Mouse (Mus musculus) frontal cortex, adult 2 months (tissue): ENCODE results near the gene Klhl26. TPM values are rescaled to one million over a fixed set of nuclear protein-coding genes. Genes with fewer than 3 reads are reported as not detected.

Source experiments
- DNase-seq, 2 experiments: peaks; one replicate each; pipeline ENCODE4 v3.0.0; 2022; ENCODE audit warnings: low spot score in 1 of 2; ENCODE audit errors: extremely low spot score in 1 of 2
- polyA plus RNA-seq: library from polyadenylated mRNA; depleted of rRNA; stranded (reverse); fragments of >200 nt; gene quantifications from 2 replicates; pipeline ENCODE4 v1.2.3, GENCODE M21; 2012

Gene Klhl26
- polyA plus RNA-seq, 1 experiment, result 59.6 TPM

DNA sequence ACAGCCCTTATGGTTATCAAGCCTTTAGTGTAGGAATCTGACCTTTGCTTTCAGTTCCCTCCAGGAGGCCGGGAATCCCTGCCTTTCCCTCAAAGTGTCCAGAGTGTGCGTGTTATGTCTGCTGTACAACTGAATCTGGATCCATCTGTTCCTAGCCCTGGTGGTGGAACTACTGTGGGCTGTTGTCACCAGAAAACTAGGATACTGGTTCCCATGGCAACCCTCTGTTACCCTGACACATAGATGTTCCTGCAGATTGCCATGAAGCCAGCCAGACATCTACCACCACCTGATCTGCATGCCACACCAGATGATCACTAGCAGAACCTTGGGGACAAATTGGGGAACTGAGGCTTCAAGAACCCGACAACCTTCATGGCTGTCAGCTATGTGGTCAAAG lies 5.1 kb upstream of the Klhl26 start:
- DNase-seq, result peak; percentile 78 to 83

DNA sequence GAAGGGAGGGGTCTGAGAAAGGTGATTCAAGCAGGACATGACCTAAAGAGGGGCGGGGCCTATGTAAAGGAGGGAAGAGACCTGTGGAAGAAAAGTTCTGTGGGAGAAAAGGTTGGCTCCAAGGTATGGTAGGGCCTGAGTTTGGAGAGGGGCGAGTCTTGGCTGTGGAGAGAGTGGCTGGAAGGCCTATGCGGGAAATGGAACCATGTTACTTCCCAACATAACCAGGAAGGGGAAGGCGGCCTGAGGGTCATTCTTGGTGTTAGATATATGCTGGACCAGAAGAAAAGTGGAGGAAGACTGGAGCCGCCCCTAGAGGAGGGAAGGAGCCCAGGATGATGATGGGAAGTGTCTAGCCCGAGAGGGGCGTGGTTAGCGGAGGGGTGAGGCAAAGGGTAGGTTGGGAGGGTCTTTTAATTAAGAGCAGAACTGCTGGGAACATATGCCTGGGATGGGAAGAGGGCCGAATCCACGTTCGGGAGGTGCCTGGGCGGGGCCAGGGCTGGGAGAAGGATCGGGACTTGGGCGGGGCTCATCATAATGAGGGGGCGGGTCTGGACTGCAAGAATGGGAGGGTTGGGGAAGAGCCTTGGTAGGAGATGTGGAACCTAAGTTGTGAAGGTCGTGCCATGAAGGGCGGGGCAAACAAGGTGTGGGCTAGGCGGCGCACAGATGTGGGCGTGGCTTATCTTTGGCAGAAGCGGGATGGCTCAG lies 658 bp upstream of the Klhl26 start:
- no peak for DNase-seq

DNA sequence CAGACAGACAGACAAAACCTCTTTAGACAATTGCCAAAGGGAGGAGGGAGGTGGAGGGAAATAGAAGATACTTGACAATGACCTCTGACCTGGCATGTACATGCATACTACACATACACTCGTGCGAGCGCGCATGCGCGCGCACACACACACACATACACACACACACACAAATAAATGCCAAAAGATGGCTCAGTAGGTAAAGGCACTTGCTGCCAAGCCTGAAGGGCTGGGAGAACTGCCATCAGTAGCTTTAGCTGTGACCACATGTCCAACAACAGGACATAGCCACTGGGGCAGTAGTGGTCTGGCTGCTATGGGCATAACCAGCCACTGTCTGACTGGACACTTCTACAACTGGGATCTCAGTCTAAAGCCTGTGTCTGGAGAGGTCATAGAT lies 4.9 kb downstream of the Klhl26 start:
- DNase-seq, result no peak

DNA sequence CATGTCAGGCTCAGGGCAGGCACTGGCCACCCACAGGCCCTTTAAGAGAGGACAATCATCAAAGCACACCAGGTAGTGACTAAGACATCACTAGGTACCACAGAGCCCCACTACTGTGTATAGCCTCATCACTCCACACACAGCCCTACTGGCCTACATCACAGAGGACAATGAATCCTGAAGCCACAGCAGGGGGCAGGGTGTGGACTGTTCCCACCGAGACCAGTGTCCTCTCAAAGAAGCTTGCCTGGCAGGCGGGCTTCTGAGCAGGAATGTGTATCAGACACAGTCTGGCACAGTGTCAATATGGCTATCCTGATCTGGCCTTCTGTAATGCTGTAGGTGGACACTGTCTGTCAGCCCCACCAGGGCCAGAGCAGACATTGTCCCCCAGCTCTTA lies 6.8 kb downstream of the Klhl26 start:
- DNase-seq, result no peak

DNA sequence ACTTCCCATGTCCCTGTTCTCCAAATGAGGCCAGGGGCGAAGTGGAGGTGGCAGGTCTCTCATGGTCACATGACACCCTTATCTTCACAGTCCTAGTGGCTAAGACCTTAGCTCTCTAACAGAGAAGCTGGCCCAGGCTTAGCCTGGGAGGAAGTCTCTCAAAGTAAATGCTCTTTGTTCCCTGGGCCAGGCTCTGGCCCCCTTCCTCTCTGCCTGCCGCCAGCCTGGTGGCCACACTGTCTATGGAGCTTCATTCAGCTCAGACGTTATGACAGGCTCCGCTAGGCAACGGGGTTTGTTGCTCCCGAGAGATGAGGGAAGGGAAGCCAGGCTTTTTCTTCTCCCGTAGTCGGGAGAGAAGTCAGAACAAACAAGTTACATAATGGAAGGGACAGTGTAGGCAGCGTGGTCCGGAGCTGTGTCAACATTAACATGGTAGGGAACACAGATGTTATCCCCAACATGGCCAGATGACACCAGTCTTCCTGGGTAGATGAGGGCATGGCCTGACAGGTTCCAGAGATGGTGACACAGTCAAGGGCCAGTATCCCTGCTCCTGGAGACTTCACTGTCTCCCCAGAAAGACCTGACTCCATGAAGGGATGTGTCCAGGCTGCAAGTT lies 7.4 kb downstream of the Klhl26 start:
- no peak for DNase-seq

DNA sequence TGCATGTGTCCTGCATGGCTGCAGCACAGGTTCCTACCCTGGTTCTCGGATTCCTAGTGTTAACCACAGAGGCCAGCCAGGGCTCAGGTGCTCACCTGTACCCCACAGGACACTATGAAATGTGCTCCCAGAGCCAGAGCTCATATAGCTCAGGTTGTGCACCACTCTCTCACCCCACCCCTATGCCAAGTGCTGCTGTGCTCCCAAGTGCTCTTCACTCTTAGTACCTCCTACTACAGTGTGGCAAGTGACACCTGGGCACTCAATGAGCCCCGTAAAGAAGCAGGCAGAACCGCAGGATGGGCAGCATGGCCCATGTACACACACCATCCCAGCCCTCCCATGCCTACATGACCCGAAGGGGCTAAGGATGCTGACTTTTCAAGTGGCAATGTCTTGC lies 8.0 kb downstream of the Klhl26 start:
- DNase-seq, result no peak

DNA sequence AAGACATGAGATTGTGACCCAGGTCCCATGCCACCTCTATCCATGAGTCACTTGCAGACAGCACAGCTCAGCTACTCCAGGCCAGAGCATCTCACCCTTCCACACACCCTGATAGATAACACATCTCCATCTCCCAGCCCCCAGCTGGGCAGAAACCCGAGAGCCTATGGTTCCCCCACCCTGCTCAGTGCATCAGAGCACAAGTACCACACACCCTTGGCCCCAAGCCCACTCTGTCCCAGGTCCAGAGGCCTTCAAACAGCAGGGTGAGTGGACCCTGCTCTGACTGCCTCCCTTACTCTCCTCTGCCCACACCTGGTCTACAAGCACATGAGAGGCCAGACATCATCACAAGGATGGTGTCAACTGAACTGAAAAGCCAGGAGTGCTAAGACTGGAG lies 8.9 kb downstream of the Klhl26 start:
- DNase-seq, result no peak

DNA sequence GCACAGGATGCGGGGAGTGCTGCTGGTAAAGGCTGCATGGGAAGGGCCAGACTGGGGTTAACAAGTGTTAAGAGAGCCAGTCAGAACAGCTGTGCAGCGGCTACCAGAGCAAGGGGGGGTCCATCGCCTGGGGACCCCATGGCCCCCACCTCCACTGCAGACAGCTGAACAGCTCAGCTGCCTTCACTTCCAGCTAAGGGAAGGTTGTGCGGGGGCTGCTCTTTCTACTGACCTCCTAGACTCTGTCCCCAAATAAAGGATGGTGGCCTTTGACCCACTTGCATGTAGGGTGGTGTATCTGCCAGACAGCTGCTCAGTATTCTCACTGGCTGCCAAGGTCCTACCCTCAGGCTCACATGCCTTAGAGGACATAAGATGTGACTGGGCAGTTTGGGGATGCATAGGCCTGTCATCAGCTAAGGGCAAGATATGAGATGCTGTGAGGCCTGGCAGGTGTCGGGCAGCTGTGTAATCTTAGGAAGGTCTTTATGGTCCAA lies 9.5 kb downstream of the Klhl26 start:
- no peak for DNase-seq

DNA sequence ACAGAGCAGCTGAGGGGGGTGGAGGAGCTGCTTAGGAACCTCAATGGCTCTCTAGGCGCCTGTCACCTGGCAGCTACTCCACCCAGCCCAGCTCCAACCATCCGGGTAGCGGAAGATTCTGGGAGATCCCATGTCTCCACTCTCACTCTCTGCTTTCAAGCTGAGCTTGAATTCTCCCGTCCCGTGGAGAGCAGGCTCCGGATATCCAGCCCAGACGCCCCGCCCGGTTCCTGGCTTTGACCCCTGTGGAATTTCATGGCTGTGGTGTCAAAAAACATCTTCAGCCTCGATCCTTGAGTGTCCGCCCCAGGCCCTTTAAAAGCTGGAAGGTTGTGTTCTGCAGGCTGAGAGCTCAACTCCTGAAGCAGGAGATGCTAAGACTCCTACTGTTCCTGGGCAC lies 10.0 kb downstream of the Klhl26 start:
- no peak for DNase-seq

DNA sequence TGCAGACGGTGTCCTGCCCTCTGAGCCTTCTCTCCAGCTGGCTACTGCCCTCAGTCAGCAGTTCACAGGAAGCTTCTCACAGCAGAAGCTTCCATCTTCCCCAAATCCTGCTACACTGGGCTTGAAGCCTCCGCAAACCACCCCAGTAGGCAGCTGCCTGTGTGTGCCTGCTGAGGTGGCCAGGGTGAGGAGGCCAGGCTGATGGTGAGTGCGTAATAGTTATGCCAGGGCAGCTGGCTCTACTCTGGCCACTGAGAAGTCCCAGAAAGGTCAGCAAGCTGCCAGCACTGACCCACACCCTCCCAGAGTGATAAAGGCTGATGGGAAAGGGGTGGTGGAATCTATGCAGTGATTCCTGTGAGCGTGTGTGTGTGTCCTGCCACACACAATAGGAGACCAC lies 10.5 kb downstream of the Klhl26 start:
- no peak for DNase-seq

DNA sequence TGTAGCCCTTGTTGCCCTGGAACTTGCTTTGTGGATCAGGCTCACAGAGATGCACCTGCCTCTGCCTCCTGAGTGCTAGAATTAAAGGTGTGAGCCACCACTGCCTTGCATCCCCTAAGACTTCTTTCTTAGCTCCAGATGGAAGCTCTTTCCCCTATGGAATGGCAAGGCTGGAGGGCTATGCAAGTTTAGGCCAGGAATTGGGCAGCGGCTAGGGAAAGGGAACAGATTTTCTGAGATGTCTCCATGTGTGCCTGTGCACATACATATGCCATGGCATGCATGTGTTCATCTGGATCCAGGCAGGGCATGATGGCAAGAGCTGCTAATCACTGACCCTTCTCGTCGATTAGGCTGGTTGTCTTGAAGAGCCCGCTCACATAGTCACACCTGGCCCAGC lies 11.1 kb downstream of the Klhl26 start:
- no peak for DNase-seq

DNA sequence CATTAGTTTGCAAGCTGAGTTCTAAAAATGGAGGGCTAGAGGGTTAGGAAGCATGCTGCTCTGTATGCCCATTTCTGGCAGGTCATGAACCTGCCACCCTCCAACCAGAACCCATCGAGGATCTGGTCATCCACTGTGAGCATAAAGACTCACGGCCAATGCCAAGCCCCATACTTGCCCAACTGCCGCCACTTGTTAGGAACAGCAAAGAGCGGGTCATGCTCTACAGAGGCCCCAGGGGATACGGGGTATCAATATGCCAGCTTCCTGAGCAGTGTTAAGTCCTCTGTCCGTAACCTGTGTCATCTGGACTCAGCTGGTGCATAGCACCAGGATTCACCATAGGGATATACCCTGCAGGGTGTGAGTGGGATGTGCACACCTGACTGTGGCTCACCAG lies 12.6 kb downstream of the Klhl26 start:
- DNase-seq, result no peak

DNA sequence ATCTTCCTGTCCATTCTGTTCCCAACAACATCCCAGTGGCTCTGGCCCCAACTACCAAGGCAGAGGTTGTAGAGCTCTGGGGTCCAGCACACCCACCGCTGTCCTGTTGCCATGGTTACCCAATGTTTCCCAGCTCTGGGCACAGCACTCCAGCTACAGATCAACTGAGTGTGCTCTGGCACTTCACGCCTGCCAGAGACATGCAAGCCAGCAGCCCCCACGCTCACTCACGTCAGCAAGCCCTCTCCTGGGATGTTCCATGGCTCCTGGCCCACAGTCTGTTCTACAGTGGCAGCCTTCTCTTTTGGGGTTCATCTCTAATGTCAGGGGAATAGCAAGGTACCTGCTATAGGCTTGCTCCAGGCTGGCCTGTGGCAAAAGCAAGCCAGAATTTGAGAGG lies 13.5 kb downstream of the Klhl26 start:
- peak; percentile 58 to 84 for DNase-seq

DNA sequence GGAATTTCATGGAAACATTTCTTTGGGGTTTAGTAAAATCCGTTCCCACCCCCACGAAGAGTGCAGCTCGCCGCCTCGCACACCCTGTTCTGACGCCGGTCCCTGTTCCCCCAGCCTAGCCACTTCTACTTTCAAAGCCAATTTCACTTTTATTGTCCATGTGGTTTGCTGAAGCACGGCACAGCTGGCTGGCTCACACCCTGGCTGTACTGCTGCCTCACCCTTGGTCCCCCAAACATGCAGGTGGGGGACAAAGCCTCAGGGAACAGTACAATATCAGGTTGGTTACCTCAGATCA lies 14.3 kb downstream of the Klhl26 start:
- peak in 1 of 2 experiments; percentile 42 for DNase-seq

DNA sequence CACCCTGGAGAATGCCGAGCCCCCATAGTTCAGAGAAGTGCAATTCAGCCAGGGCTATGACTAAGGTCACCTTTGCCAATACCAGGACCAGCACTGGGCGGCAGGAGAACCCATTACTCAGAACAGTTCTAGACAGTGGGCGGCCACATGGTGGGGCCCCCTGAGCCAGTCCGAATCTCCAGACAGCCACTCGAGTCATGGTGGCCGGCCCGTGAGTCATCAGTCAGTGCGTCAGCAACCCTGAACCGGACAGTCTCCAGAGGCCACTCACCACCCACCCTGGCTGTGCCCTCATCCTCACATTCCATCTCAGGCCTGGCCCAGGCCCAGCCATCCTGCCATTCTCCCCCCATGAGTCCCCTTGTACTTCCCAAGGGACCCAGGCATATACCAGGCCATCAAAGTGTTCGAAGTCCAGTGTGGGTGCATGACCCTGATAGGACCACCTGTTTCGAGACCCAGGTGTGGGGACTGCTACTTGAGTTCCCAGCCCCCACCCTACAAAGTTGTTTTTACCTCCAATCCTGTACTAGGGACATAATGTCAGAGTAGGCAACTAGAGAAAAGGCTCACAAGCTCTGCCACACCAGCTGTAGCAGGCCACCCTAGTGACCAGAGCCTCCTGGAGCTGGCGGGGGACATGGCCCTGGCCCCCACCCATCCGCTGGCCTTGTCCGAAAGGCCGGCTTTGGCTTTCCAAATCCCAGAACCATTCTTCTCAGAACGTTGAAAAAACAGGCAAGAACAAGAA lies 14.8 kb downstream of the Klhl26 start:
- no peak for DNase-seq

DNA sequence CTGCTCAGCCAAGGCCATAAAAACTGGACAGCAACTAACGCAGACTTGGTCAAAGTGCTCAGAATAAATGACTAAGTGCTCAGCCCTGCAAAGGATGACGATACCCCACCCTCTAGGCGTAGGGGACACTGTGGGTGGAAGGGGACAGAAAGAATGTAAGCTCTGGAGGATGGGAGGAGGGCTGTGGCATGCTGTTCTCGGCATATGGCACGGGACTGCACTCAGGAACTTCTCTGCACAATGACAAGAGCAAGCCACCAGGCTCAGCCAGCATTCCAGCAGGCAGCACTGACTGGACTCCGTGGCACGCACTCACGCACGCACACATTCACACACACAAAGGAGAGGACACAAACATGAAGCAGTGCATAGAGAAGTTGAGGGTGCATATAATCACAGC lies 16.2 kb downstream of the Klhl26 start:
- no peak for DNase-seq

DNA sequence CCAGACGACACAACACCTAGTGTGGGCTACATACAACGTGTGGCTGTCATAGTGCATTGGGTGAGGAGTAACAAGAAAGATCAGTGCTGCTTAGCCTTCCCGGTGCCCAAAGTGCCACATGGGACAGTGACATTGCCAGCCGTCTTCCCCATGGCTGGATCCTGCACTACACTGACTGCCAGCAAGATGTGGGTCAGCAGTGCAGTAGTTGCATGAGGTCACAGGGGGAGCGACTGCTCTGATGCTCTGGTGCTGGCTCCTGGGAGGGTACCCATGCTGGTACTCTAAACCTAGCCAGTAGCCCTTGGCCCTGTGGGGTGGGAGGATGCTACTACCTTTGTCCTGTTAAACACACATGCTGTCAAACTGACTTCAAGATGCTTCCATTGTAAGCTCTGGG lies 16.6 kb downstream of the Klhl26 start:
- no peak for DNase-seq

DNA sequence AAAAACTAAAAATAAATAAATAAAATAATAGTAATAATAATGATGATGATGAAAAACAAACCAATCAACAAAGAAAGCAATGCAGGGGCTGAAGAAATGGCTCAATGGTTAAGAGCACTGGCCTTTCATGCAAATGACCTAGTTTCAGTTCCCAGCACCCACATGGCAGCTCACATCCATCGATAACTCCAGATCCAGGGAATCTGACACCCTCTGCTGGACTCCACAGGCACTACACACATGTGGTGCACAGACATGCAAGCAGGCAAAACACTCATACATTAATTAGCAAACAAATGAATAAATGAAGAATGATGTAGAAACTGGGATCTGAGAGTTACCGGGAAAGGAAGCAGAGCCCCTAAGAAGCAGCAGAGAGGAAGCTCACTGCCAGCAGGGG lies 17.1 kb downstream of the Klhl26 start:
- DNase-seq, result no peak

DNA sequence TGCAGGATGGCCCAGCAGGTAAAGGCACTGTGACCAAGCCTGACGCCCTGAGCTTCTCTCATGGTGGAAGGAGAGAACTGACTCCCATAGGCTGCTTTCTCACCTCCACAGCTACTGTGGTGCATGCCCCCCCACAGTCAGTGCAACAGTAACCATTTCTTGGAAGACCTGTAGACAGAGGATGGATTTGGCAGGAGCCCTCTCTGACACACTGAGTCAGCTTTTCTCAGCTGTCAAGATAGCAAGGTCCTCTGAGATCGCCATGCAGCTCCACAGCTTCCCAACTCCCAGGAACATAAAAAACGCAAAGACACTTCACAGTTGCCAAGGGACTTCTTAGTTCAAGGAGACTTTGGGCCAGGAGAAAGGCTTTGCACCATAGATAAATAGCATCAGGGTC lies 18.3 kb downstream of the Klhl26 start:
- no peak for DNase-seq

DNA sequence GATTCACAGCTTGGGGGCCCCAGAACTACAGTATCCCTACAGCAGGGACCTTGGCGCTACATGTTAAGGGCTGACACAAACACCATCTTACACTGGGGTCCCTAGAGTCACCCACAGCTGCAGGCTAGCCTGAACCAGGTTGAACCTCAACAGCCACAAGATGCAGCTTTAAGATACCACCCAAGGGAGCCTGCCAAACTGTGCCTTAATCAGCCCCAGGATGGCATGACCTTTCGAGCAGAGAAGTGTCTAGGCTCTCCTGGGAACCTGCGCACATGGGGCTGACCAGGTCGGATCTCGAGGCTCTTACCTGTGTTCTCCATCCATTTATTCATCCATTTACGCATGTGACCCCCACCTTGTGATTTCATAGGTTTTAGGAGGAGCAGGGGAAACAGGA lies 18.9 kb downstream of the Klhl26 start:
- no peak for DNase-seq

DNA sequence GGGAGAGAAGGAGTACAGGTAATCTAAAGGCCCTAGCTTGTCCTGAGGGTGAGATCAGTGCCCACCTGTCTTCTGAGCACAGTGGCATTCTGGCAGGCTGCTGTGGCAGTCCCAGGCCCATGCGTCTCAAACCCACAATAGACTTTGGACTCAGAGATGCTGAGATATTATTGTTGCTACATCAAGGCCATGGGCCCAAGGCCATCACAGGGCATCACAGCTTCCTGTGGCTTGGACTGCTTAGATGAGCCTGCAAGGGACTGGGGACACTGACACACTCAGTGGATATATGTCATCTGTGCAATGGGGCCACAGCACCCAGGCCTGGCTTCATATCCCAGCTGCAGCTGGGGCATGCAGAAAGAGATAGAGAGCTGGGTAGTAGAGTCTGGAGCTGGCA lies 19.8 kb downstream of the Klhl26 start:
- DNase-seq, result no peak

DNA sequence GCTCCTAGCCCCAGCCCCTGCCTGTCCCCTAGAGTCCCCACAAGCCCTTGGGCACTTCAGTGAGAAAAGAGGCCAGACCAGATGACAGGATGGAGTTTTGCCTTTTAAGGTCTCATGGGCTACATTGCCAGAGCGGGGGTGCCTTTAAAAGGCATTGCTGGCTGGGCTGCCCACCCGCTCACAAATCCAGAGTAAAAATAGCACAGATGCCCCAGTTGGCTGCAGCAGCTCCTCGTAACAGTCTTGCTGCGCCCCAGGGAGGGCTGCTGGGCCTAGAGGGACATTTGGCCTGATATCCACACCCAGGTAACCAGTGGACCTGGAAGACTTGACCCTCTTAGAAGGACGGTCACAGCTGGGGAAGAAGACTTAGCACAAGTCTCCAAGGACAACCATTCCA lies 22.9 kb downstream of the Klhl26 start:
- DNase-seq, result peak in 1 of 2 experiments; percentile 67
